Comparison of ENCODE assay signal across 18 mouse cellular contexts in the genomic region with DNA sequence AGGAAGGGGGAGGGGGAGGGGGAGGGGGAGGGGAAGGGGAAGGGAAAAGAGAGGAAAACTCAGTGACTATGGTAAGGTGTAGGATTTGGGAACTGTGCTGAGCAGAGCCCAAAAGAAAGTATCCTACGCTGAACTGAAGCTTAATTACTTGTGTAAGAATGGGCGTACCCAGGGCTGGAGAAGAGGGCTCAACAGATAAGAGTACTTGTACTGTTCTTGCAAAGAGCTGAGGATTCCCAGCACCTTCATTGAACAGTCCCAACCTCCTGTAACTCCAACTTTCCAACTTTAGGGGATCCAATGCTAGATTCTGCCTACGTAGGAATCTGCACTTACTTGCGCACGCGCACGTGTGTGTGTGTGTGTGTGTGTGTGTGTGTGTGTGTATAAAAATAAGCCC. TPM values are rescaled to one million over a fixed set of nuclear protein-coding genes. Genes with fewer than 3 reads are reported as not detected.
"Had no signal": no experiment of that assay in that cellular context is flagged by ENCODE, and none has a peak within 500 bp of the region (broad histone marks: within the 10 kb centered on the region; RNA-seq: fewer than 3 reads in every experiment).

No protein-coding gene starts in this region.

- DNase-seq: kidney, adult 8-10 months; kidney, postnatal 4 days; lung, adult 2 months; lung, postnatal 36 days; right cerebral cortex, adult 18-20 months; right cerebral cortex, postnatal 25 days; thymus, adult 18-20 months; thymus, postnatal 25 days had no signal

- H3K27ac ChIP-seq: kidney, postnatal 0 days; left cerebral cortex, adult 2 months; limb, embryonic 10.5 days; midbrain, embryonic 13.5 days; neural tube, embryonic 15.5 days had no signal

- H3K4me2 ChIP-seq: midbrain, embryonic 13.5 days; neural tube, embryonic 15.5 days had no signal

- H3K27me3 ChIP-seq: midbrain, embryonic 13.5 days; neural tube, embryonic 15.5 days had no signal

- H3K4me3 ChIP-seq: left cerebral cortex, adult 2 months; limb, embryonic 10.5 days; midbrain, embryonic 13.5 days; neural tube, embryonic 15.5 days had no signal

- ATAC-seq: inflammation-experienced regulatory T-cells, adult 6 months; intestine, postnatal 0 days; lung, postnatal 0 days; midbrain, embryonic 13.5 days had no signal

- H3K4me1 ChIP-seq: limb, embryonic 10.5 days; midbrain, embryonic 13.5 days; neural tube, embryonic 15.5 days had no signal

- H3K9me3 ChIP-seq: limb, embryonic 10.5 days; midbrain, embryonic 13.5 days; neural tube, embryonic 15.5 days had no signal

- H3K36me3 ChIP-seq: limb, embryonic 10.5 days; midbrain, embryonic 13.5 days; neural tube, embryonic 15.5 days had no signal

- H3K9ac ChIP-seq: midbrain, embryonic 13.5 days; neural tube, embryonic 15.5 days had no signal

RNA-seq across cellular contexts. Expression of a gene that starts 5.0 kb away (rescaled TPM):
- total RNA-seq: megakaryocyte, adult 5-6 weeks had no signal
- polyA plus RNA-seq: intestine, postnatal 0 days; limb, embryonic 10.5 days; small intestine, adult 2 months had no signal
